Mouse (Mus musculus) CD8-positive naive resting alpha-beta T cell, adult 57 days (primary cell): ENCODE results near the gene Fam163b. TPM values are rescaled to one million over a fixed set of nuclear protein-coding genes. Genes with fewer than 3 reads are reported as not detected.

Source experiments
- total RNA-seq: library from RNA; stranded (reverse); gene quantifications from one replicate; pipeline ENCODE4 v1.2.4, GENCODE M21; 2023

Fam163b gene
- total RNA-seq = not detected

GRCm38 (mm10) chr2:27141950-27142693 lies at the start of gene Fam163b:
Gene Fam163b, minus strand, starts transcription at chr2:27142491.

DNA sequence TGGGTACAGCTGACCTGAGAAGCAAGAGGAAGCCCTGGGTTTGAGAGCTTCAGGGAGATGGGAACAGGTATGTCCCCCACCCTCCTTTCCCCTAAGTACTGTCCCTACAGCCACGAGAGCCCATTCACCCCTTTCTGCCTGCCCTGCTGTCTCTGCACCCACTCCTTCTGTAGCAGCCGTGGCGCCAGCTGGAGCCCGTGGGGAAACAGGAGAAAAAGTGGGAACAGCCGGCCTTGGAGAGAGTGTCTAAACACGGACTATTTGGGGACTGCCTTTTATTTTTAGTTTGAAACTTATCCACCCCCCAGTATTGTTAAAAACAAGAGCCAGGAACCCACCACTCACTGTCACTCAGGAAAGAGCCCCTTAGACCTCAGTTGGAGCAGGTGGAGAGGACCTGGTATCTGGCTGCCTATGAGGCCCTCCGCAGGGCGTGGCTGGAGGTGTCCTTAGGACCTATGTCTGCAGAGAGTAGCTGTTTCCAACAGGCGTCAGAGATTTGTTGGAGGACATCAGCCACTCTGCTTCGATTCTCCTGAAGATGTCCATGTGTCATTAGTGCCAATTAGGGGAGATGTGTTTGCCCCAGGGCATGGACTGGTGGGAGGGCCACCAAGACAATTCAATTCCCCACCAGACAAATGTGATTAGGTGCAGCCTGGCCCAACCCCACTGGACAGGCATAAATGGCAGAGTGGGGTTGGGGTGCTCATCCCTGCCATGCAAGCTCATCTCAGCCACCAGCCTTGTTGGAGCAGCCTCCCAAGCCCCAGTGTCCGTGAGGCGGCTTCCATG lies 22.7 kb upstream of the Fam163b start, which contains the start of gene Dbh:
Gene Dbh (plus strand): TSS at position 438 of the 795 bp plus-strand sequence.

GRCm38 (mm10) chr2:27079152-27079584 lies 63.1 kb downstream of the Fam163b start, which contains the start of gene Adamtsl2:
Gene Adamtsl2, plus strand, starts transcription at chr2:27079379.

GRCm38 (mm10) chr2:27071978-27072377 lies 70.3 kb downstream of the Fam163b start, which contains the start of gene Mymk:
Gene Mymk, minus strand, starts transcription at chr2:27072179.

Other genes starting within 250 kb of the Fam163b start
- gene Surf6, start 239.6 kb downstream of the Fam163b start, total RNA-seq = 56.4 TPM
- 16.5 TPM for gene Med22, start 231.8 kb downstream of the Fam163b start, total RNA-seq
- gene Rpl7a, start 231.7 kb downstream of the Fam163b start, total RNA-seq = 977 TPM
- 55.3 TPM for gene Surf2, start 226.1 kb downstream of the Fam163b start, total RNA-seq
- gene Surf1, start 226.0 kb downstream of the Fam163b start, total RNA-seq = 52.4 TPM
- 67.4 TPM for gene Surf4, start 208.6 kb downstream of the Fam163b start, total RNA-seq
- gene Stkld1, start 208.4 kb downstream of the Fam163b start, total RNA-seq = not detected
- 57.3 TPM for gene Rexo4, start 178.1 kb downstream of the Fam163b start, total RNA-seq
- not detected for gene Adamts13, start 169.1 kb downstream of the Fam163b start, total RNA-seq
- gene Cacfd1, start 132.6 kb downstream of the Fam163b start, total RNA-seq = 27.3 TPM
- gene Slc2a6, start 114.5 kb downstream of the Fam163b start, total RNA-seq = 2.4 TPM
- gene Mymk, start 70.3 kb downstream of the Fam163b start, total RNA-seq = not detected
- gene Adamtsl2, start 63.1 kb downstream of the Fam163b start, total RNA-seq = 0.58 TPM
- gene Dbh, start 22.7 kb upstream of the Fam163b start, total RNA-seq = not detected
- 0.46 TPM for gene Sardh, start 105.8 kb upstream of the Fam163b start, total RNA-seq